Mouse (Mus musculus) ES-Bruce4 (cell line): ENCODE data around the gene Cnnm1. TPM values are rescaled to one million over a fixed set of nuclear protein-coding genes. Genes with fewer than 3 reads are reported as not detected.

Source experiments
- H3K27ac ChIP-seq: 2 replicates; pipeline ENCODE4 v1.5.1; 2012; ENCODE audit warnings: low read length, inconsistent platforms; ENCODE audit not compliant: insufficient read depth
- H3K27me3 ChIP-seq: 2 replicates; pipeline ENCODE4 v1.6.1; 2012; ENCODE audit warnings: mild to moderate bottlenecking, low read length, inconsistent platforms; ENCODE audit not compliant: control insufficient read depth, poor library complexity, insufficient read depth, severe bottlenecking
- H3K36me3 ChIP-seq: 2 replicates; pipeline ENCODE4 v1.6.1; 2012; ENCODE audit warnings: inconsistent platforms, mild to moderate bottlenecking, low read length, moderate library complexity; ENCODE audit not compliant: control insufficient read depth, poor library complexity, insufficient read depth, severe bottlenecking
- H3K4me1 ChIP-seq: one replicate; pipeline ENCODE4 v1.8.1; 2011; ENCODE audit warnings: low read length; ENCODE audit not compliant: control insufficient read depth, insufficient read depth
- H3K4me3 ChIP-seq: 2 replicates; pipeline ENCODE4 v1.5.1; 2011; ENCODE audit warnings: low read depth, mild to moderate bottlenecking, low read length
- H3K9ac ChIP-seq: 2 replicates; pipeline ENCODE4 v1.6.1; 2012; ENCODE audit warnings: low read depth, mild to moderate bottlenecking, inconsistent platforms; ENCODE audit not compliant: poor library complexity, severe bottlenecking
- H3K9me3 ChIP-seq: replicated peaks from 2 replicates; pipeline ENCODE4 v1.6.1; 2012; ENCODE audit warnings: mild to moderate bottlenecking, low read length, inconsistent platforms; ENCODE audit not compliant: control insufficient read depth, poor library complexity, insufficient read depth, severe bottlenecking
- EP300 ChIP-seq: IDR thresholded peaks from 2 replicates; pipeline ENCODE4 v1.6.1; 2011; ENCODE audit warnings: low read depth, low read length; ENCODE audit not compliant: insufficient read depth
- POLR2A ChIP-seq: IDR thresholded peaks from one replicate; pipeline ENCODE4 v1.8.1; 2011; ENCODE audit warnings: low read length; ENCODE audit not compliant: insufficient read depth
- polyA plus RNA-seq: library from polyadenylated mRNA; stranded (reverse); fragments of >200 nt; gene quantifications from 2 replicates; pipeline ENCODE4 v1.2.4, GENCODE M21; 2011; ENCODE audit warnings: low read depth; ENCODE audit not compliant: missing spikeins, insufficient read depth, insufficient read length

The Cnnm1 gene
- polyA plus RNA-seq, 1 experiment: 0.87 TPM

DNA sequence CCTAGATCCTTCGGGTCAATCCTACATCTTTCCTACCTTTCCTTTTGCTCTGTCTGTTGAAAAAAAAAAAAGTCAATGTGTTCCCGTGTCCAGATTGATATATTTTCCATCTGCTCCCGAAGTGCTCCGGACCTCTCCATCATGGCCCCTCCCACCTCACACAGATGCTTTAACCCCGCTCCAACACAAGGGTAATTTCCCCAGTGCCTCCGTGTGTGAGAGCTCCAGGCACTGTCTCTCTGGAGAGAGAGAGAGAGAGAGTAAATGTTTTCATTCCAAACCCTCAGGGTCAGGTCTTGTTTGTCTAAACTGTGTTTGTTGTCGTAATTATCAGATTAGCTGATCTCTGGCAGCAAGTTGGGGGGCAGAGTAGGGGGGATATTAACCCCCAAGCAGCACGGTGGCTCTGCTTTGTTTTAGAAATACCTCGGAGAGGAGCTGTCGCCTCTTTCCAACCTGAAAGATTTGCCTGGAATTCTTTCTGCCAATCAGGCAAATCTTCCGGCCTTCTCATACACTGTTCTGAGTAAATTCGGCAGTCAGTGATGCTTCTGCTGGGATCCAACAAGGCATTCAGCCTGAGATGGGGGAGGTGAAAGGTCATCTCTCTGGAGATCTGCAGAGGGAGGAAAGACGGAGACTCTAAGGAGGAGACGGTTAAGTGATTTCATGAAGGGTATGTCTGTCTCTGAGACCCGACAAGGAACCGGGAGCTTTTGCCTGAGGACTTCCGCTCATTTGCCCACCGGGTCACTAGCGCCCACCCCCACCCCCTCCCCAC, 106.3 kb downstream of the Cnnm1 start:
- Histone ChIP-seq H3K9me3 (no peaks in the 10 kb centered on the region), H3K4me1 (no peaks in the 10 kb centered on the region), H3K4me3 (no peak overlapping the region), H3K27me3 (no peaks in the 10 kb centered on the region), H3K9ac (no peak overlapping the region), H3K27ac (no peak overlapping the region), H3K36me3 (no peaks in the 10 kb centered on the region)
- no peak for TF ChIP-seq POLR2A
- TF ChIP-seq EP300: no peak

Other genes starting within 250 kb of the Cnnm1 start
- gene Hpse2, start 52.1 kb upstream of the Cnnm1 start, polyA plus RNA-seq: not detected in 2 replicates
- gene Got1, start 84.2 kb downstream of the Cnnm1 start, polyA plus RNA-seq: 148 and 152 TPM in 2 replicates
- not detected in 2 replicates for gene Nkx2-3, start 171.9 kb downstream of the Cnnm1 start, polyA plus RNA-seq
- gene Slc25a28, start 234.4 kb downstream of the Cnnm1 start, polyA plus RNA-seq: 31.2 and 38.0 TPM in 2 replicates
- 6.5 and 8.8 TPM in 2 replicates for gene Entpd7, start 249.2 kb downstream of the Cnnm1 start, polyA plus RNA-seq